Mouse (Mus musculus) liver, postnatal 0 days (tissue): ENCODE measurements at regions not wholly inside any gene's neighbourhood (a gene's known extent, or its start where the extent isn't known, plus 50 kb on each side); places are given as distances from the start of the nearest gene placed in this dataset.
"Not testable (repeated sequence)": the region's sequence is repeated elsewhere in the genome, so short reads cannot be mapped to it uniquely, and the experiment has no call there.

ENCODE experiments used
- ATAC-seq: fragments of 200-750 bp; cut with Nextera tagmentation; 2 replicates; pipeline ENCODE4 v1.8.0; 2017; ENCODE audit warnings: mild to moderate bottlenecking, moderate library complexity
- DNase-seq: peaks from one replicate; pipeline ENCODE4 v3.0.0-alpha.2; 2016
- H3K27ac ChIP-seq: fragments of 300-500 bp; sonication (generic); 2 replicates; pipeline ENCODE4 v1.5.1; 2014; ENCODE audit warnings: antibody characterized with exemption, moderate library complexity, mild to moderate bottlenecking, low read depth
- H3K27me3 ChIP-seq: fragments of 300-500 bp; sonication (generic); 2 replicates; pipeline ENCODE4 v1.6.1; 2014; ENCODE audit warnings: low read length, control low read depth, mixed read lengths; ENCODE audit not compliant: insufficient read depth
- H3K36me3 ChIP-seq: fragments of 300-500 bp; sonication (generic); replicated peaks from 2 replicates; pipeline ENCODE4 v1.6.1; 2014; ENCODE audit warnings: mild to moderate bottlenecking, control low read depth, low read length, moderate library complexity, mixed read lengths; ENCODE audit not compliant: insufficient read depth
- H3K4me1 ChIP-seq: fragments of 300-500 bp; sonication (generic); 2 replicates; pipeline ENCODE4 v1.6.1; 2014; ENCODE audit warnings: antibody characterized with exemption, mild to moderate bottlenecking, control low read depth; ENCODE audit not compliant: insufficient read depth
- H3K4me2 ChIP-seq: fragments of 300-500 bp; sonication (generic); 2 replicates; pipeline ENCODE4 v1.6.1; 2014; ENCODE audit warnings: low read depth, mild to moderate bottlenecking, low read length, moderate library complexity, mixed read lengths
- H3K4me3 ChIP-seq: fragments of 300-500 bp; sonication (generic); 2 replicates; pipeline ENCODE4 v1.5.1; 2014; ENCODE audit warnings: low read depth, low read length
- H3K9ac ChIP-seq: fragments of 300-500 bp; sonication (generic); replicated peaks from 2 replicates; pipeline ENCODE4 v1.6.1; 2014; ENCODE audit warnings: mild to moderate bottlenecking, moderate library complexity
- H3K9me3 ChIP-seq: fragments of 300-500 bp; sonication (generic); 2 replicates; pipeline ENCODE4 v1.6.1; 2016; ENCODE audit warnings: mild to moderate bottlenecking, control low read depth, low read length, mixed read lengths
- CTCF ChIP-seq: sonication (generic); IDR thresholded peaks from 2 replicates; pipeline ENCODE4 v1.5.1; 2016; ENCODE audit warnings: antibody characterized with exemption, low read depth
- EP300 ChIP-seq: IDR thresholded peaks from 2 replicates; pipeline ENCODE4 v1.6.1; 2016; ENCODE audit warnings: antibody characterized with exemption, low read depth, mild to moderate bottlenecking
- WGBS: fragments of 180-500 bp; shearing (Covaris S2); extraction: QIAGEN DNeasy Blood & Tissue Kit; methylation state at CpG from one replicate; pipeline ENCODE4 v1.1.7; 2014; ENCODE audit not compliant: insufficient replicate concordance; 5-methylcytosine and 5-hydroxymethylcytosine counted together

GRCm38 (mm10) chr8:28487913-28488312, 1040.4 kb downstream of the Poteg start:
- Histone ChIP-seq H3K9ac (no peak overlapping the region), H3K4me2 (no peak overlapping the region), H3K36me3 (no peaks in the 10 kb centered on the region), H3K27ac (no peak overlapping the region), H3K9me3 (no peaks in the 10 kb centered on the region), H3K27me3 (no peaks in the 10 kb centered on the region), H3K4me3 (no peak overlapping the region), H3K4me1 (no peaks in the 10 kb centered on the region)
- TF ChIP-seq EP300 (no peak), CTCF (no peak)
- 73% methylated on average over 3 of the region's 3 CpGs for whole genome bisulfite sequencing
- ATAC-seq (no peak), DNase-seq (no peak)

- DNase-seq (no peak), ATAC-seq (no peak)
- no peak overlapping the region for H3K4me3 ChIP-seq
Measured at GRCm38 (mm10) chr8:28503488-28504319, 1056.2 kb downstream of the Poteg start.

GRCm38 (mm10) chr8:28523506-28523905, 1076.0 kb downstream of the Poteg start:
- not testable (repeated sequence) for DNase-seq, H3K27me3 ChIP-seq, H3K4me1 ChIP-seq, H3K4me3 ChIP-seq, H3K9ac ChIP-seq, ATAC-seq, H3K9me3 ChIP-seq, H3K4me2 ChIP-seq, H3K27ac ChIP-seq, H3K36me3 ChIP-seq
- 60% methylated on average over 1 of the region's 1 CpGs for WGBS

More at GRCm38 (mm10) chr8:28503488-28504319, 1056.2 kb downstream of the Poteg start:
- H3K27ac ChIP-seq: no peak overlapping the region
- no peak overlapping the region for H3K4me2 ChIP-seq
- no peaks in the 10 kb centered on the region for H3K27me3 ChIP-seq
- H3K4me1 ChIP-seq: no peaks in the 10 kb centered on the region
- WGBS: 75% methylated on average over 5 of the region's 5 CpGs
- H3K36me3 ChIP-seq: no peaks in the 10 kb centered on the region
- no peaks in the 10 kb centered on the region for H3K9me3 ChIP-seq
- no peak for TF ChIP-seq EP300
- TF ChIP-seq CTCF: no peak
- no peak overlapping the region for H3K9ac ChIP-seq

- Histone ChIP-seq H3K9ac (no peak overlapping the region), H3K27me3 (no peaks in the 10 kb centered on the region), H3K9me3 (no peaks in the 10 kb centered on the region), H3K4me3 (no peak overlapping the region), H3K4me1 (no peaks in the 10 kb centered on the region), H3K4me2 (no peak overlapping the region), H3K36me3 (no peaks in the 10 kb centered on the region), H3K27ac (no peak overlapping the region)
- no peak for ATAC-seq
- TF ChIP-seq CTCF: no peak
- TF ChIP-seq EP300: no peak
- DNase-seq: no peak
Measured at GRCm38 (mm10) chr8:28547236-28547635, 1099.8 kb downstream of the Poteg start.

- H3K27me3 ChIP-seq: no peaks in the 10 kb centered on the region
- WGBS: 61% methylated on average over 9 of the region's 9 CpGs
- DNase-seq: no peak
- no peaks in the 10 kb centered on the region for H3K36me3 ChIP-seq
- no peak for ATAC-seq
- H3K9me3 ChIP-seq: no peaks in the 10 kb centered on the region
- no peak overlapping the region for H3K4me3 ChIP-seq
- no peak overlapping the region for H3K27ac ChIP-seq
- no peaks in the 10 kb centered on the region for H3K4me1 ChIP-seq
- TF ChIP-seq EP300 (no peak), CTCF (no peak)
- no peak overlapping the region for H3K4me2 ChIP-seq
- H3K9ac ChIP-seq: no peak overlapping the region
Measured at GRCm38 (mm10) chr8:28559881-28560280, 1112.4 kb downstream of the Poteg start.

- H3K4me2 ChIP-seq: no peak overlapping the region
- H3K4me1 ChIP-seq: no peaks in the 10 kb centered on the region
- no peak for TF ChIP-seq EP300
- no peak; the same call in 1 of the 2 replicates for TF ChIP-seq CTCF
- ATAC-seq (no peak), DNase-seq (no peak)
- WGBS: 35% methylated on average over 8 of the region's 8 CpGs
- no peak overlapping the region for H3K27ac ChIP-seq
- no peak overlapping the region for H3K4me3 ChIP-seq
- H3K9ac ChIP-seq: no peak overlapping the region
- H3K9me3 ChIP-seq: no peaks in the 10 kb centered on the region
- no peaks in the 10 kb centered on the region for H3K27me3 ChIP-seq
- H3K36me3 ChIP-seq: no peaks in the 10 kb centered on the region
Measured at GRCm38 (mm10) chr8:28579250-28579651, 1131.8 kb downstream of the Poteg start.
